Mouse (Mus musculus) intestine, postnatal 0 days (tissue): Measurements from ENCODE around the gene Gm11992. TPM values are rescaled to one million over a fixed set of nuclear protein-coding genes. Genes with fewer than 3 reads are reported as not detected.

Source experiments
- ATAC-seq: fragments of 200-750 bp; cut with Nextera tagmentation; 2 replicates; pipeline ENCODE4 v1.8.0; 2017; ENCODE audit warnings: mild to moderate bottlenecking, moderate TSS enrichment, moderate library complexity
- H3K27ac ChIP-seq: fragments of 300-500 bp; sonication (generic); 2 replicates; pipeline ENCODE4 v1.5.1; 2014; ENCODE audit warnings: mild to moderate bottlenecking, low read depth, low read length, moderate library complexity
- H3K27me3 ChIP-seq: fragments of 300-500 bp; sonication (generic); replicated peaks from 2 replicates; pipeline ENCODE4 v1.6.1; 2014; ENCODE audit warnings: low read length, mixed read lengths; ENCODE audit not compliant: control insufficient read depth, insufficient read depth
- H3K36me3 ChIP-seq: fragments of 300-500 bp; sonication (generic); 2 replicates; pipeline ENCODE4 v1.6.1; 2014; ENCODE audit warnings: mild to moderate bottlenecking, moderate library complexity; ENCODE audit not compliant: control insufficient read depth, insufficient read depth
- H3K4me1 ChIP-seq: fragments of 300-500 bp; sonication (generic); replicated peaks from 2 replicates; pipeline ENCODE4 v1.6.1; 2014; ENCODE audit warnings: antibody characterized with exemption, low read length, mixed read lengths; ENCODE audit not compliant: control insufficient read depth, insufficient read depth
- H3K4me2 ChIP-seq: fragments of 300-500 bp; sonication (generic); replicated peaks from 2 replicates; pipeline ENCODE4 v1.6.1; 2014; ENCODE audit warnings: low read depth, mild to moderate bottlenecking, moderate library complexity
- H3K4me3 ChIP-seq: fragments of 300-500 bp; sonication (generic); 2 replicates; pipeline ENCODE4 v1.5.1; 2014; ENCODE audit warnings: low read depth, low read length
- H3K9ac ChIP-seq: fragments of 300-500 bp; sonication (generic); 2 replicates; pipeline ENCODE4 v1.6.1; 2014; ENCODE audit warnings: mild to moderate bottlenecking, low read depth, low read length
- H3K9me3 ChIP-seq: fragments of 300-500 bp; sonication (generic); 2 replicates; pipeline ENCODE4 v1.6.1; 2016; ENCODE audit warnings: mixed run types; ENCODE audit not compliant: control insufficient read depth
- CTCF ChIP-seq: sonication (generic); IDR thresholded peaks from 2 replicates; pipeline ENCODE4 v1.5.1; 2016; ENCODE audit warnings: low read depth, mild to moderate bottlenecking, control low read depth, antibody characterized with exemption, moderate library complexity
- WGBS: fragments of 180-500 bp; shearing (Covaris S2); extraction: QIAGEN DNeasy Blood & Tissue Kit; methylation state at CpG from one replicate; pipeline ENCODE4 v1.1.7; 2014; 5-methylcytosine and 5-hydroxymethylcytosine counted together
- polyA plus RNA-seq: library from polyadenylated mRNA; unstranded; fragments of >200 nt; fragmentation: Nextera tagmentation; extraction: Ambion mirVana; gene quantifications from 2 replicates; pipeline ENCODE4 v1.2.1, GENCODE M21; 2015

Gene Gm11992
- polyA plus RNA-seq, 1 experiment from 2014 or later, result 1.3 TPM

DNA sequence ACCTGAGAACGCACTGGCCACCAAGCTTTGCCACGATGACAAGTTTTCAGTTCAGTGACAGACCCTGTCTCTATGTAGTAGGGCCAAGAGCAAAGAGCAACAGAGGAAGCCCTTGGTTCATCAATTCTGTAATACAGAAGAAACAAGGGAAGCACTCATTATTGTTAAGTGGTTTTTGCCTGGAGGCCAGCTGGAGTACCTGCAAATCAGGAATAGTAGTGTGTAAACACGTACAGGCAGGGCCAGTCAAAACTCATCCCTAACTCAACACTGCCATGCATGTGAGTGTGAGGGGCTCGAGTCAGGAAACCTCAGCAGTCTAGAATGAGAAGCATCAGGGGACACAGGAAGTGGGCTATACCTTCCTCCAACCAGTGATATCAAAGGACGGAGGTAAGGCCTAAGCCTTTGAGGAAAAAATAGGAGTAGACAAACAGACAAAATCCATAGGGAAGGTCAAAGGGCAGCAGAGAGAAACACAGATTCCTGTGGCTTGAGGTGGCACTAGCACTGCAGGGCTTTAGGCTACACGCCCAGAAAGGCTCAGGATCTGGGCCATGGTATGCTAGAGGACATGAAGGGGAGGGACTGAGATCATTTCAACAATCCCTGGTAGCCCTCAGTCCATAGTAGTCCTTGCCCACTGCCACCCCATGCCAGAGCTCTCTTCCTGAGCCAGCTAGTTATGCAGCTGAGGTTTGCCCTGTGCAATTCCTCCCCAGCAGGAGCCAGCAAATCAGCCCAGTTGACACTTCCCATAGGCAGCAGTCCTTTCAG lies 29.7 kb upstream of the Gm11992 start:
- no peak overlapping the region for H3K27ac ChIP-seq
- 75% methylated on average over 6 of the region's 6 CpGs for WGBS
- H3K4me1 ChIP-seq, result no peaks in the 10 kb centered on the region
- no peak overlapping the region for H3K4me2 ChIP-seq
- no peak overlapping the region for H3K4me3 ChIP-seq
- no peak for ATAC-seq
- TF ChIP-seq CTCF, result no peak
- no peaks in the 10 kb centered on the region; the same call in 1 of the 2 replicates for H3K27me3 ChIP-seq
- no peak overlapping the region for H3K9ac ChIP-seq
- H3K9me3 ChIP-seq, result no peaks in the 10 kb centered on the region
- H3K36me3 ChIP-seq, result no peaks in the 10 kb centered on the region

DNA sequence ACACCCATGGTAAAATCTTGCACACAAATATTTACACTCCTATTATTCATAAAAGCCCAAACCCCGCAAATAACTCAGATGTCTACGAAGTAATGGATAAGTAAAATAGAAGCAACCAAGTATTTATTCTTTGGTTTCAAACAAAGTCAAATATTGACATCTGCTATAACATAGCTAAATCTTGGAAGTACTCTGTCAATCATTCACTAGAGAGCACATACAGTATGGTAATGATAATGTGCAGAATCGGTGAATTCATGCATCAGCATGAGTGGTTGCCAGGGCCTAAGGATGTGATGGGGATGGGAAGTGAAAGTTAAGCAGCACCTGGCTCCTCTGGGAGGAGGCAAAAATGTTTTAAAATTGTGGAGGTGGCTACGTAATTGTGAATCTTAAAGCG lies 28.2 kb upstream of the Gm11992 start:
- no peak for ATAC-seq
- no peak overlapping the region for H3K4me3 ChIP-seq
- no peak for TF ChIP-seq CTCF
- no peak overlapping the region for H3K9ac ChIP-seq
- no peaks in the 10 kb centered on the region for H3K9me3 ChIP-seq
- 65% methylated on average over 5 of the region's 5 CpGs for WGBS
- H3K4me2 ChIP-seq, result no peak overlapping the region
- no peak overlapping the region for H3K27ac ChIP-seq
- H3K4me1 ChIP-seq, result no peaks in the 10 kb centered on the region
- no peaks in the 10 kb centered on the region; the same call in 1 of the 2 replicates for H3K27me3 ChIP-seq
- H3K36me3 ChIP-seq, result no peaks in the 10 kb centered on the region

GRCm38 (mm10) chr11:9024782-9025181 lies 23.6 kb upstream of the Gm11992 start:
- no peak overlapping the region for H3K9ac ChIP-seq
- ATAC-seq, result no peak
- H3K4me2 ChIP-seq, result no peak overlapping the region
- no peak overlapping the region for H3K27ac ChIP-seq
- no peaks in the 10 kb centered on the region for H3K9me3 ChIP-seq
- no peaks in the 10 kb centered on the region for H3K4me1 ChIP-seq
- no peaks in the 10 kb centered on the region; the same call in 1 of the 2 replicates for H3K27me3 ChIP-seq
- no peak overlapping the region for H3K4me3 ChIP-seq
- no peaks in the 10 kb centered on the region for H3K36me3 ChIP-seq
- TF ChIP-seq CTCF, result no peak
- 75% methylated on average over 7 of the region's 7 CpGs for WGBS

DNA sequence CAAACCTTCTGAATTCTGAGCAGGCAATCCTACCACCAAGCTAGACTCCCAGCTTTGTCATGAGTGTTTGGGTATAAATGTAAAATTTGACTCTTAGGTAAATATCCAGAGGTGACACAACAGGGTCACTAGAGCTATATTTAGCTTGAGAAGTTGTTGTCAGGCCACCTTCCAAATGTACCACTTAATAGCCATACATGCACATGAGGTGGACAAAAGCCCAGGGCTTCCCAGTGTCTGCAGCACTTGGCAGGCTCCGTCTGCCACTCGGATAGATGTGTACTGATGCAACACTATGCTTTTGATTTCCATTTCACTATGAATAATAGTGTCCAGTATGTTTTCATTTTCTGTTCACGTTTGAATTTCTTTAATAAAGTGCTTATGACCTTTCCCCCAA lies 23.2 kb upstream of the Gm11992 start:
- TF ChIP-seq CTCF, result no peak
- Histone ChIP-seq H3K27me3 (no peaks in the 10 kb centered on the region; the same call in 1 of the 2 replicates), H3K36me3 (no peaks in the 10 kb centered on the region), H3K4me3 (no peak overlapping the region), H3K27ac (no peak overlapping the region), H3K9me3 (no peaks in the 10 kb centered on the region), H3K9ac (no peak overlapping the region), H3K4me2 (no peak overlapping the region), H3K4me1 (no peaks in the 10 kb centered on the region)
- WGBS, result 82% methylated on average over 3 of the region's 3 CpGs
- no peak for ATAC-seq

GRCm38 (mm10) chr11:9031530-9031929 lies 16.9 kb upstream of the Gm11992 start:
- no peak overlapping the region for H3K9ac ChIP-seq
- ATAC-seq, result no peak
- WGBS, result 85% methylated on average over 2 of the region's 2 CpGs

DNA sequence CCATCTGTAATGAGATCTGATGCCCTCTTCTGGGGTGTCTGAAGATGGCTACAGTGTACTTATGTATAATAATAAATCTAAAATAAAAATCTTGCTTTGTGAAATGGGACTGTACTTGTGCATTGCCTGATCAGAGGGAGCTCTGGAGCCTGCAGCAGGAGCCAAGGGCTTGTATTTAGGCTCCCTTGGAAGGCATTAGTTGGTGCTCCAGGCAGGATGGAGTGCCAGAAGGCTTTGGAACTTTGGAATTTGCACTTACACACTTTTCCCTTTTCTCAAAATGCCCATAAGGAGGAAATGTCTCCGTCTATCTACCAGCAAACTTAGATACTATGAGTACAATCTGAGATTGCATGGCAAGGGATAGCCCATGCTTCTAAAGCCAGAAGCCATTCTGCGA lies 1.8 kb upstream of the Gm11992 start:
- no peaks in the 10 kb centered on the region for H3K9me3 ChIP-seq
- H3K36me3 ChIP-seq, result no peaks in the 10 kb centered on the region
- no peak overlapping the region for H3K9ac ChIP-seq
- ATAC-seq, result no peak
- H3K4me3 ChIP-seq, result no peak overlapping the region
- no peak overlapping the region for H3K27ac ChIP-seq
- WGBS, result 87% methylated on average over 2 of the region's 2 CpGs
- no peaks in the 10 kb centered on the region for H3K27me3 ChIP-seq
- TF ChIP-seq CTCF, result no peak
- no peak overlapping the region for H3K4me2 ChIP-seq
- 0 out of 2 replicates have a peak, but pooled peaks cover 5% of the 10 kb centered on the region for H3K4me1 ChIP-seq

More at GRCm38 (mm10) chr11:9031530-9031929, 16.9 kb upstream of the Gm11992 start:
- no peaks in the 10 kb centered on the region for H3K27me3 ChIP-seq
- H3K4me1 ChIP-seq, result no peaks in the 10 kb centered on the region
- no peak overlapping the region for H3K4me3 ChIP-seq
- no peak overlapping the region for H3K4me2 ChIP-seq
- H3K27ac ChIP-seq, result no peak overlapping the region
- no peaks in the 10 kb centered on the region for H3K36me3 ChIP-seq
- TF ChIP-seq CTCF, result no peak
- H3K9me3 ChIP-seq, result no peaks in the 10 kb centered on the region
